Mouse (Mus musculus) MEL (cell line): ENCODE data around the gene Gm14569.

ENCODE experiments used
- BHLHE40 ChIP-seq: IDR thresholded peaks from 2 replicates; pipeline ENCODE4 v1.6.1; 2012; ENCODE audit warnings: low read depth, mild to moderate bottlenecking, inconsistent platforms, low read length, improper control_type of control experiment, borderline replicate concordance
- CTCF ChIP-seq, 3 experiments: IDR thresholded peaks in 2 of 3; conservative IDR thresholded peaks in 1 of 3; 2 replicates each; pipeline ENCODE4 v1.5.1; 2011 to 2012; ENCODE audit warnings: low read length in 3 of 3, low read depth in 2 of 3, mild to moderate bottlenecking in 2 of 3, improper control_type of control experiment in 1 of 3, inconsistent platforms in 1 of 3, mixed read lengths in 1 of 3, moderate library complexity in 1 of 3; ENCODE audit not compliant: control insufficient read depth in 1 of 3, insufficient read depth in 1 of 3, poor library complexity in 1 of 3, severe bottlenecking in 1 of 3
- GABPA ChIP-seq: IDR thresholded peaks from 2 replicates; pipeline ENCODE4 v1.6.1; 2012; ENCODE audit warnings: low read depth, mild to moderate bottlenecking, inconsistent platforms, low read length, improper control_type of control experiment, moderate library complexity
- NRF1 ChIP-seq: IDR thresholded peaks from 2 replicates; pipeline ENCODE4 v1.6.1; 2014; ENCODE audit warnings: low read depth, mild to moderate bottlenecking, inconsistent platforms, low read length, improper control_type of control experiment, moderate library complexity; ENCODE audit not compliant: poor library complexity, insufficient read depth, severe bottlenecking
- POLR2A ChIP-seq, 2 experiments: IDR thresholded peaks; 2 replicates each; pipeline ENCODE4 v1.6.1; 2011 to 2012; ENCODE audit warnings: low read length in 2 of 2, mild to moderate bottlenecking in 2 of 2, control low read depth in 1 of 2, improper control_type of control experiment in 1 of 2, low read depth in 1 of 2, moderate library complexity in 1 of 2; ENCODE audit not compliant: control insufficient read depth in 1 of 2, insufficient read depth in 1 of 2, poor library complexity in 1 of 2
- POLR2AphosphoS5 ChIP-seq: IDR thresholded peaks from 2 replicates; pipeline ENCODE4 v1.6.1; 2012; ENCODE audit warnings: low read depth, borderline replicate concordance, mild to moderate bottlenecking, inconsistent platforms, low read length, moderate library complexity, mixed read lengths

GRCm38 (mm10) chrX:36385340-36385739, 106.3 kb downstream of the Gm14569 start:
- TF ChIP-seq NRF1 (no peak), POLR2AphosphoS5 (no peak), BHLHE40 (no peak), POLR2A (IDR thresholded peaks at IDR 0.05; ENCODE audit: control insufficient read depth in 1 of 2, insufficient read depth in 1 of 2, low read depth in 1 of 2, low read length in 2 of 2, poor library complexity in 1 of 2) (no peak), GABPA (no peak), CTCF (IDR thresholded peaks at IDR 0.05 in 2 of 3, conservative IDR thresholded peaks at IDR 0.05 in 1 of 3; ENCODE audit: control insufficient read depth in 1 of 3, insufficient read depth in 1 of 3, low read depth in 2 of 3, low read length in 3 of 3, poor library complexity in 1 of 3, severe bottlenecking in 1 of 3) (no peak)
